Mouse (Mus musculus): Measurements from ENCODE around the gene Ptprj. TPM values are rescaled to one million over a fixed set of nuclear protein-coding genes. Genes with fewer than 3 reads are reported as not detected.

The Ptprj gene
- total RNA-seq, 2 experiments from 2014 or later, result 2.7 to 3.6 TPM

GRCm38 (mm10) chr2:90490279-90491046 lies 90.0 kb downstream of the Ptprj start:
- DNase-seq, result no peak

GRCm38 (mm10) chr2:90489839-90490238 lies 90.6 kb downstream of the Ptprj start:
- peak in 1 of 2 experiments; percentile 49 for DNase-seq
- intact Hi-C loops (cut with DNase I), result no loop called here

More at GRCm38 (mm10) chr2:90490279-90491046, 90.0 kb downstream of the Ptprj start:
- intact Hi-C loops (cut with DNase I), result no loop called here

- intact Hi-C loops (cut with DNase I), result no loop called here
- DNase-seq, result no peak
Observed at GRCm38 (mm10) chr2:90488690-90489590, 91.5 kb downstream of the Ptprj start.

GRCm38 (mm10) chr2:90487471-90488238 lies 92.8 kb downstream of the Ptprj start:
- intact Hi-C loops (cut with DNase I), result no loop called here
- no peak for DNase-seq

- no peak for DNase-seq
- intact Hi-C loops (cut with DNase I), result no loop called here
Observed at GRCm38 (mm10) chr2:90486226-90486755, 94.2 kb downstream of the Ptprj start.

GRCm38 (mm10) chr2:90481505-90481904 lies 98.9 kb downstream of the Ptprj start:
- intact Hi-C loops (cut with DNase I), result no loop called here
- DNase-seq, result no peak

- intact Hi-C loops (cut with DNase I), result no loop called here
- DNase-seq, result no peak
Observed at GRCm38 (mm10) chr2:90480747-90481308, 99.6 kb downstream of the Ptprj start.

GRCm38 (mm10) chr2:90478531-90478930 lies 101.9 kb downstream of the Ptprj start:
- DNase-seq, result no peak
- intact Hi-C loops (cut with DNase I), result no loop called here

- DNase-seq, result no peak
- intact Hi-C loops (cut with DNase I), result loop anchor here (2.0 kb wide), 1 partner anchor 199 kb away; the partner anchor contains the start of gene Nup160
Observed at GRCm38 (mm10) chr2:90477617-90478016, 102.8 kb downstream of the Ptprj start.

GRCm38 (mm10) chr2:90476792-90477191 lies 103.7 kb downstream of the Ptprj start:
- DNase-seq, result no peak
- intact Hi-C loops (cut with DNase I), result loop anchor here (2.0 kb wide), 1 partner anchor 200 kb away; the partner anchor contains the start of gene Nup160

GRCm38 (mm10) chr2:90476319-90476718 lies 104.1 kb downstream of the Ptprj start:
- intact Hi-C loops (cut with DNase I), result loop anchor here (2.0 kb wide), 1 partner anchor 200 kb away; the partner anchor contains the start of gene Nup160
- no peak for DNase-seq

GRCm38 (mm10) chr2:90474593-90475405 lies 105.6 kb downstream of the Ptprj start:
- intact Hi-C loops (cut with DNase I), result loop anchor here (1.0 to 5.0 kb wide), 2 partner anchors 108 to 151 kb away; partner anchors contain the start of gene Ptprj
- peak; percentile 45 to 57 for DNase-seq

GRCm38 (mm10) chr2:90472701-90473100 lies 107.7 kb downstream of the Ptprj start:
- intact Hi-C loops (cut with DNase I), result loop anchor here (5.0 kb wide), 1 partner anchor 110 kb away; the partner anchor contains the start of gene Ptprj
- DNase-seq, result no peak

- DNase-seq, result no peak
- intact Hi-C loops (cut with DNase I), result loop anchor here (5.0 kb wide), 1 partner anchor 112 kb away; the partner anchor contains the start of gene Ptprj
Observed at GRCm38 (mm10) chr2:90470122-90470521, 110.3 kb downstream of the Ptprj start.

- intact Hi-C loops (cut with DNase I), result no loop called here
- DNase-seq, result no peak
Observed at GRCm38 (mm10) chr2:90466480-90466879, 114.0 kb downstream of the Ptprj start.

- intact Hi-C loops (cut with DNase I), result no loop called here
- no peak for DNase-seq
Observed at GRCm38 (mm10) chr2:90463735-90464134, 116.7 kb downstream of the Ptprj start.

- intact Hi-C loops (cut with DNase I), result no loop called here
- no peak for DNase-seq
Observed at GRCm38 (mm10) chr2:90462252-90462651, 118.2 kb downstream of the Ptprj start.

GRCm38 (mm10) chr2:90457946-90458345 lies 122.5 kb downstream of the Ptprj start:
- DNase-seq, result no peak
- intact Hi-C loops (cut with DNase I), result no loop called here

- intact Hi-C loops (cut with DNase I), result no loop called here
- DNase-seq, result no peak
Observed at GRCm38 (mm10) chr2:90452380-90452779, 128.1 kb downstream of the Ptprj start.
